Mouse (Mus musculus) testis, adult 2 months (tissue): ENCODE results near the gene Gucd1.

Experiments
- CTCF ChIP-seq: fragments of 200-500 bp; IDR thresholded peaks from 2 replicates; pipeline ENCODE4 v1.5.1; 2012; ENCODE audit warnings: low read depth, mild to moderate bottlenecking, inconsistent platforms, low read length, moderate library complexity; ENCODE audit not compliant: control insufficient read depth, insufficient read depth, insufficient replicate concordance
- POLR2A ChIP-seq: fragments of 200-500 bp; IDR thresholded peaks from 2 replicates; pipeline ENCODE4 v1.6.1; 2012; ENCODE audit warnings: low read depth, mild to moderate bottlenecking, inconsistent platforms, low read length, moderate library complexity; ENCODE audit not compliant: control insufficient read depth

DNA sequence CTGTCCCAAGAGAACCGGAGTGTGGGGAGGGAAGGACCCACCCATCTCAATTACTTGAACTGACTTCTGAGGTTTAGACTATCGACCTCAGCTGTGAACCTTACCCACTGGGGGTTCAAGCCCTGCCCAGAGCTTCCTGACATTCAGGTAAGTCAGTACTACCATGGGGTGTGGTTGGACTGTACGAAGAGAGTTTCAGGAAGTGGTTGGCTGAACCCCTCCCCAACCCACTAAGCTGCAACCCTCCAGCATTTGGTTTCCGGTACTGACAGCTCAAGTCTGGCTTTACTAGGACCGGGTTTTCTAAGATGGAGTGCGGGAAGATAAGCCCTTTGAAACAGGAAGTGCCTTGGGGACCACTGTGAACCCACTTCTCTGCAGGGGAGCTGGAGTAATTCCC lies 47.7 kb upstream of the Gucd1 start:
- TF ChIP-seq POLR2A (no peak), CTCF (no peak)
